Mouse (Mus musculus) neural tube, embryonic 14.5 days (tissue): ENCODE measurements at regions not wholly inside any gene's neighbourhood (a gene's known extent, or its start where the extent isn't known, plus 50 kb on each side); places are given as distances from the start of the nearest gene placed in this dataset.
"Not testable (repeated sequence)": the region's sequence is repeated elsewhere in the genome, so short reads cannot be mapped to it uniquely, and the experiment has no call there.

Experiments
- ATAC-seq: fragments of 200-750 bp; cut with Nextera tagmentation; 2 replicates; pipeline ENCODE4 v1.8.0; 2017; ENCODE audit warnings: low read depth, mild to moderate bottlenecking, moderate TSS enrichment, moderate library complexity
- H3K27ac ChIP-seq: fragments of 300-500 bp; sonication (generic); 2 replicates; pipeline ENCODE4 v1.5.1; 2014; ENCODE audit warnings: low read depth, mild to moderate bottlenecking, control low read depth, low read length, moderate library complexity, mixed read lengths
- H3K27me3 ChIP-seq: fragments of 300-500 bp; sonication (generic); 2 replicates; pipeline ENCODE4 v1.6.1; 2014; ENCODE audit warnings: low read length; ENCODE audit not compliant: control insufficient read depth, insufficient read depth
- H3K36me3 ChIP-seq: fragments of 300-500 bp; sonication (generic); 2 replicates; pipeline ENCODE4 v1.6.1; 2014; ENCODE audit warnings: low read length, mixed read lengths; ENCODE audit not compliant: control insufficient read depth, insufficient read depth
- H3K4me1 ChIP-seq: fragments of 300-500 bp; sonication (generic); 2 replicates; pipeline ENCODE4 v1.6.1; 2014; ENCODE audit warnings: low read length; ENCODE audit not compliant: control insufficient read depth, insufficient read depth
- H3K4me2 ChIP-seq: fragments of 300-500 bp; sonication (generic); 2 replicates; pipeline ENCODE4 v1.6.1; 2014; ENCODE audit warnings: mild to moderate bottlenecking, low read depth, low read length, control low read depth
- H3K4me3 ChIP-seq: fragments of 300-500 bp; sonication (generic); 2 replicates; pipeline ENCODE4 v1.5.1; 2014; ENCODE audit warnings: low read depth, low read length, control low read depth, mixed read lengths
- H3K9ac ChIP-seq: fragments of 300-500 bp; sonication (generic); replicated peaks from 2 replicates; pipeline ENCODE4 v1.6.1; 2014; ENCODE audit warnings: low read depth, mild to moderate bottlenecking, control low read depth, low read length, mixed read lengths
- H3K9me3 ChIP-seq: fragments of 300-500 bp; sonication (generic); 2 replicates; pipeline ENCODE4 v1.6.1; 2016; ENCODE audit warnings: low read length; ENCODE audit not compliant: control insufficient read depth
- WGBS: fragments of 180-500 bp; shearing (Covaris S2); extraction: QIAGEN DNeasy Blood & Tissue Kit; methylation state at CpG from one replicate; pipeline ENCODE4 v1.1.7; 2014; 5-methylcytosine and 5-hydroxymethylcytosine counted together

DNA sequence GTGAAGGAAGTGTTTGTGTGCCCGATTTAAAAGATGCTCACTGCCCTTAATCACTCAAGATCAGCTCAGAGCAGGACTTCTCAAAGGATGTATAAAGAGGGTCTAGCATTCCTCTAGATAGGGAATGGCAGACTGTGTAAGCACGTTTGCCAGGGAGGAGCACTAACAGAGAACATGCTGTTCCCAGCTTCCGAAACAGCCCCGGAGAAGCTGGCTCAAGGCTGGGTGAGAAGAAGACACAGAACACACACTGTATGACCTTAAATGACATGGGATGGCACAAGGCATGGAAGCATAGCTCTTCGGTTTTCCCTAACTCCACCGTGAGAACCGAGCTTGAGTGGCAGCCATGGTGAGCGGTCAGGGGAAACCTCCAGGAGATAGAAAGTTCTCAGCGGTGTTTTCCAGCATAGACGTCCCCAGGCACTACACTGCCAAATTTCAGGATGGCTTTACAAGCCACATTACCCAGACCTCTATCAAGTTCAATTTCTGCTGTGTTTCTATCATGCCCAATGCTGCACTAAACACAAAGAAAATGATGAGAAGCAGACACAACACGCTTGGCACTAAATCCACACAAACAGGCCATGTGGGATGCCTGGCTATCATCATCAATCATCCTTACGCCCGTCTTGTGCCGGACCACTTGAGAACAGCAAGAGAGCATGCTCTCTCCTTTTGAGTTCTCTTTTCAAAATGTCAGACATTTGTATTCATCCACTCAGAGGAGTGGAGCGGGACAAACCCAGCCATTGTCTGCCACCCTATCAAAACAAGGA is 172.0 kb upstream of the Six2 start:
- Histone ChIP-seq H3K27me3 (no peaks in the 10 kb centered on the region), H3K27ac (no peak overlapping the region), H3K4me1 (no peaks in the 10 kb centered on the region), H3K9ac (no peak overlapping the region), H3K4me2 (no peak overlapping the region), H3K9me3 (no peaks in the 10 kb centered on the region), H3K4me3 (no peak overlapping the region), H3K36me3 (no peaks in the 10 kb centered on the region)
- WGBS, result 73% methylated on average over 15 of the region's 15 CpGs
- no peak for ATAC-seq

DNA sequence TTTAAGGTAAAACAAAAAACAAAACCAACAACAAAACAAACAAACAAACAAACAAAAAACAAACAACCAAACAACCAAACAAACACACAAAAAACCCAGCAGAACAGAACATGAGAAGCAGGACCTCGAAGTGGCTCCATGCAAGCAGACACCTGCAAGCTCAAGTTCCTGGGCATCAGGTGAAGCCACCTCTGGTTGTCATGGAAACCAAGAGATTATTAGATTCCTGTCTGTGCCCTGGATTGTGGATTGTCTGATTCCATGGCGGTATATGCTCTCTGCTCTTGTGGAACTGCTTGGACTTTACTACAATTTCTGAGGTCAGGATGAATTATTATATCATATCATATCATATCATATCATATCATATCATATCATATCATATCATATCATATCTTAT is 170.4 kb upstream of the Six2 start:
- Histone ChIP-seq H3K4me2 (no peak overlapping the region), H3K27ac (no peak overlapping the region), H3K27me3 (no peaks in the 10 kb centered on the region), H3K4me3 (no peak overlapping the region), H3K9ac (no peak overlapping the region), H3K36me3 (no peaks in the 10 kb centered on the region), H3K9me3 (no peaks in the 10 kb centered on the region), H3K4me1 (no peaks in the 10 kb centered on the region)
- WGBS, result 84% methylated on average over 2 of the region's 2 CpGs
- no peak for ATAC-seq

DNA sequence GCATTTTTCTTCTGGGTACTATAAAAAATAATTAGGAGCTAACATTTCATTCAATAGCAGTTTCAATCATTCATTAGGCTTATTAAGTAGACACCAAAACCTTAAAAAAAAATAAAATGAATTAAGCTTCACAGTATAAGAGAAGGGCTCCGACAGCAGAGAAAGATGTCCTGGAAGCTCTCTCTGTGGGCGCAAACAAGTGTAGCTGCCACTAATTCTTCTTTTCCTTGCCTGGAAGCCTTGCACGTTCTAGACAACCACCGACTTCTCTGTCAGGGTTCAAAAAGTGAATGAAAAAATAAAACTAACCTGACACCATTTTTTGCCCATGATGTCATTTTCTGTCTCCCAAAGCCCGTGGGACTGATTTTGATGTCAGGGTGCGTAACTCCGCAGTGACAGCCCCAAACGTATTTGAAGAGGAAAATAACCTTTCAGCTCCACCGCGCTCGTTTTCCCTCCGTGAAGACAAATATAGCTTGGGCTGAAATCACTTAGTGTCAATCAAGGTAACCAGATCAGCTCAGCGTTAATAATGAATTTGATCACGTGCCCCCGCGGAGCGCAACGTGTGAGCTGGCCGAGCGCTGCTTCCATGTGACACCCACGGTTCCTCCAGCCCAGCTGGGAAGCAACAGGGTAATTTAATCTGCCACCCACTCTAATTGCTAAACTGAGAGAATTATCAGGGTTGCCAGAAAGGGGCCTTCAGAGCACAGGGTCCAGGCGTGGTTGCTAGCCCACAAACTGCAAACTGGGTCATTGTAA is 169.8 kb upstream of the Six2 start:
- WGBS, result 40% methylated on average over 22 of the region's 22 CpGs
- Histone ChIP-seq H3K27me3 (no peaks in the 10 kb centered on the region), H3K9ac (no peak overlapping the region), H3K9me3 (no peaks in the 10 kb centered on the region), H3K36me3 (no peaks in the 10 kb centered on the region), H3K4me2 (peak overlapping the region; percentile 34), H3K4me1 (no peaks in the 10 kb centered on the region), H3K4me3 (no peak overlapping the region), H3K27ac (no peak overlapping the region)
- ATAC-seq, result peak; percentile 31; the same call in 1 of the 2 replicates

DNA sequence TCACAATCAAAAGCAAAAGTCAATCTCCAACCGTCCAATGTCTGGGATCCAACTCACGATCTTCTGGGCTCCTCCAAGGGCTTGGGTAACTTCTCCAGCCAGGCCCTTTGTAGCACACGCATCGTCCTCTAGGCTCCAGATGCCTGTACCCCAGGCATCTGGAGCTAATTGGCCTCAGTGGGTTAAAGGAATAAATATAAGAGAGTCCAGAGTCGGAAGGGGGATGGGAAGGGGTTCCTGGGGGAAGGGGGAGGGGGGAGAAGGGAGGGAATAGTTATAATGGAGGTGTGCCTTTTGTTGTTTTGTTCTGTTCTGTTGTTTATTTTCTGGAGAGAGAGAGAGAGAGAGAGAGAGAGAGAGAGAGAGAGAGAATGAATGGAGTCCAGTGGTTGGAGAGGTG is 168.8 kb upstream of the Six2 start:
- H3K27me3 ChIP-seq, H3K27ac ChIP-seq, H3K9ac ChIP-seq, H3K4me1 ChIP-seq, H3K4me2 ChIP-seq, H3K4me3 ChIP-seq, H3K9me3 ChIP-seq, H3K36me3 ChIP-seq, ATAC-seq: not testable (repeated sequence)
- 24% methylated on average over 3 of the region's 5 CpGs for WGBS

DNA sequence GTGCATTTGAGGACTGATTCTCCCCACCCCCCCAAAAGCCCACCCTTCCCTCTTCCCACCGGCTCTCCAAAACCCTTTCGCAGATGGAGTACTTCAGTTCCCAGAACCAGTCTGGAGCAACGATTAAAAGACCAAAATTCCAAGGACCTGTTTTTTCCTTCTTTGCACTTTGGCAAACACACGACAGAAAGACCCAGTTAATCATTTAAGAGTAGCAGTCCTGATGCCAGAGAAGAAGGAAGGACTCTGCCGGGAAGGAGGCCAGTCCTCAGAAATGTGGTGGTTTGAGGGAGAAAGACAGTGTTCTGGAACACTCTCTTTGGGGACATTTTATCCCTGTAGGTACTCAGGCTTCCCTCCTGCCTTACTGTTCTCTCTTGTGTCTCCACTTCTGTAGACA is 165.1 kb upstream of the Six2 start:
- ATAC-seq, result no peak
- Histone ChIP-seq H3K4me2 (no peak overlapping the region), H3K27me3 (no peaks in the 10 kb centered on the region), H3K9me3 (no peaks in the 10 kb centered on the region), H3K4me3 (no peak overlapping the region), H3K9ac (no peak overlapping the region), H3K4me1 (no peaks in the 10 kb centered on the region), H3K27ac (no peak overlapping the region), H3K36me3 (no peaks in the 10 kb centered on the region)
- WGBS, result 84% methylated on average over 5 of the region's 5 CpGs

DNA sequence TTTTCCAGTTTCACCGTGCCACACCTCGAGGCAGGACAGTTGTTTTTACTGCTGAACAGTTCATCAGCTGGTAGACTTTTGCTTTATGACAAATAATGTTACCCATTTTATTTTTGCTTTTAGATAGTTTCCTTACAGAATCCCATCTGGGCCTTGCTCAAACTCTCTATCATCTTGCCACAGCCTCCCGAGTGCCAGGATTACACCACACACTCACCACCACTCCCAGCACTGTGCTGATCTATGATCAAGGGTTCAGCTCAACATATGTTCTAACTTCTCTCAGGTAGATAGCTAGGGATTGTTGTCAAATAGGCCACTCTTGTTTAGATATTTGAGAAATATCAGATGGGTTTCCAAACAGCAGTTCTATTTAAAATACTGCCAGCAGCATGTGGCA is 160.5 kb upstream of the Six2 start:
- H3K36me3 ChIP-seq, result no peaks in the 10 kb centered on the region
- H3K9ac ChIP-seq, result no peak overlapping the region
- WGBS, result 87% methylated on average over 3 of the region's 3 CpGs
- no peaks in the 10 kb centered on the region for H3K9me3 ChIP-seq
- no peak overlapping the region for H3K27ac ChIP-seq
- H3K4me1 ChIP-seq, result no peaks in the 10 kb centered on the region
- H3K4me2 ChIP-seq, result no peak overlapping the region
- H3K27me3 ChIP-seq, result no peaks in the 10 kb centered on the region
- ATAC-seq, result no peak
- H3K4me3 ChIP-seq, result no peak overlapping the region

DNA sequence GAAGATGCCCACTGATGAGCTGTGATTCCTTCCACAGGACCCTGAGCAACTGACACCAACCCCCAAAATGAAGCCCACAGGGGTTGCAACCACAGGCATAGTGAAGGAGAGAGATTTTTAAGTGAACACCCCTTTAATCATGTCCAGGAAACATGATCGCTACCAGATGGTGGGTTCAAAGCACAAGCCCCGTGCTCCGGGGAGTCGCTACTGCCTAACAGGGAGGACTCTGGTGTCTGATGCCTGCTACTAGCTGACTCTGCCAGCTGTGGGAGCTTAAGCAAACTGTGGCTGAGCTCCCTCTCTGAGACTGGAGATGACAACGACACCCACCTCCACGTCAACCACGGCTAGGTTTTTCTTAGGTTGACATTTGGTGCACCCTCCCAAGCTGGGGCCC is 159.7 kb upstream of the Six2 start:
- H3K4me3 ChIP-seq, result no peak overlapping the region
- no peaks in the 10 kb centered on the region for H3K9me3 ChIP-seq
- no peak for ATAC-seq
- no peak overlapping the region for H3K27ac ChIP-seq
- no peaks in the 10 kb centered on the region for H3K36me3 ChIP-seq
- WGBS, result 86% methylated on average over 7 of the region's 7 CpGs
- H3K4me1 ChIP-seq, result no peaks in the 10 kb centered on the region
- H3K9ac ChIP-seq, result no peak overlapping the region
- H3K4me2 ChIP-seq, result no peak overlapping the region
- no peaks in the 10 kb centered on the region for H3K27me3 ChIP-seq

DNA sequence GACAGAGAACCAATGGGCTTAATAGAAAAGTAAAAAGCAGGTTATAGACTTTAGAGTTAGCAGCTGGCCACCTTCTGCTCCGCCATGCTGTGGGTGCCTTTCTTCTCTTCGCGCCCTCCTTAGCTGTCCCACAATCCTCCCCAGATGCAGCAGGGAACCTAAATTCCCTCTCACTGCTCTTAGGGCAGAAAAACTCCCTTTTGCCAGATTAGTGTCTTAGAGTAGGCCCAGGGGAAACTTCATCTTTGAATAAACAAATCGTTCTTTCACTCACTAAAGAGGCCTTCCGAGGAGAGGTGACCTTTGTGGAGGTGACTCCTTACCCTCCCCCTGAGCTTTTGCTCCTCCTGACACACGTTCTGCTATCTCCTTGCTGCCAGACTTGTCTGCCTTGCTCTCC is 157.0 kb upstream of the Six2 start:
- no peak overlapping the region for H3K27ac ChIP-seq
- H3K36me3 ChIP-seq, result no peaks in the 10 kb centered on the region
- ATAC-seq, result no peak
- no peaks in the 10 kb centered on the region for H3K4me1 ChIP-seq
- H3K4me3 ChIP-seq, result no peak overlapping the region
- H3K9ac ChIP-seq, result no peak overlapping the region
- H3K9me3 ChIP-seq, result no peaks in the 10 kb centered on the region
- H3K27me3 ChIP-seq, result no peaks in the 10 kb centered on the region
- 78% methylated on average over 6 of the region's 6 CpGs for WGBS
- no peak overlapping the region for H3K4me2 ChIP-seq

DNA sequence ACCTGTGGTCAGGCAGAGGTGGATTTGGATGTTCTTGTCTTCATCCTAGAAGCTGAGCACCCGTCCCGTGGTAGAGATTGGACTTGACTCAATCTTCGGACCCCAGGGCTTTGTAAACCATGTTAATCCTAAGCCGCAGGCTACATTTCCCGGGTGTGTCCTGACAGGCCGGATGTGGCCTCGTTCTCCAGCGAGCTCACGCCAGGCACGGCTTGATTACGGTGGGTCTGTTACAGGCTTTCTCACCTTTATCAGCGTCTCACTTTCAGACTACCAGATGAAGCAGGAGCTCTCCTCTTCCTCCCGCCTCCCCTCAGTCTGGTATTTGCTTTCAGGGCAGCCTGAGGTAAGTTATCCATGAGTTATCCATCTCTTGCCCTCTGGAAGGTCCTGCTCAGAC is 156.4 kb upstream of the Six2 start:
- Histone ChIP-seq H3K9me3 (no peaks in the 10 kb centered on the region), H3K4me3 (no peak overlapping the region), H3K9ac (no peak overlapping the region), H3K4me1 (no peaks in the 10 kb centered on the region), H3K27ac (no peak overlapping the region), H3K36me3 (no peaks in the 10 kb centered on the region), H3K4me2 (no peak overlapping the region), H3K27me3 (no peaks in the 10 kb centered on the region)
- WGBS, result 93% methylated on average over 13 of the region's 13 CpGs
- ATAC-seq, result no peak
